Mouse (Mus musculus) midbrain, embryonic 14.5 days (tissue): ENCODE measurements around the gene Lsm14b. TPM values are rescaled to one million over a fixed set of nuclear protein-coding genes. Genes with fewer than 3 reads are reported as not detected.

Source experiments
- ATAC-seq: fragments of 200-750 bp; cut with Nextera tagmentation; 2 replicates; pipeline ENCODE4 v1.8.0; 2017; ENCODE audit warnings: moderate number of reproducible peaks, moderate library complexity; ENCODE audit not compliant: low FRiP score, low TSS enrichment
- DNase-seq: peaks from one replicate; pipeline ENCODE4 v3.0.0-alpha.2; 2015
- H3K27ac ChIP-seq: fragments of 300-500 bp; sonication (generic); replicated peaks from 2 replicates; pipeline ENCODE4 v1.5.1; 2014; ENCODE audit warnings: mild to moderate bottlenecking, low read depth, low read length, moderate library complexity
- H3K27me3 ChIP-seq: fragments of 300-500 bp; sonication (generic); 2 replicates; pipeline ENCODE4 v1.6.1; 2014; ENCODE audit warnings: low read length, control low read depth, mixed read lengths; ENCODE audit not compliant: control insufficient read depth, insufficient read depth
- H3K36me3 ChIP-seq: fragments of 300-500 bp; sonication (generic); 2 replicates; pipeline ENCODE4 v1.6.1; 2014; ENCODE audit warnings: low read length, control low read depth; ENCODE audit not compliant: control insufficient read depth, insufficient read depth
- H3K4me1 ChIP-seq: fragments of 300-500 bp; sonication (generic); 2 replicates; pipeline ENCODE4 v1.6.1; 2014; ENCODE audit warnings: mild to moderate bottlenecking, antibody characterized with exemption, low read length, control low read depth; ENCODE audit not compliant: control insufficient read depth, insufficient read depth
- H3K4me2 ChIP-seq: fragments of 300-500 bp; sonication (generic); 2 replicates; pipeline ENCODE4 v1.6.1; 2014; ENCODE audit warnings: mild to moderate bottlenecking, low read length, moderate library complexity
- H3K4me3 ChIP-seq: fragments of 300-500 bp; sonication (generic); replicated peaks from 2 replicates; pipeline ENCODE4 v1.5.1; 2014; ENCODE audit warnings: low read depth, low read length
- H3K9ac ChIP-seq: fragments of 300-500 bp; sonication (generic); replicated peaks from 2 replicates; pipeline ENCODE4 v1.6.1; 2014; ENCODE audit warnings: mild to moderate bottlenecking, low read length, moderate library complexity
- H3K9me3 ChIP-seq: fragments of 300-500 bp; sonication (generic); 2 replicates; pipeline ENCODE4 v1.6.1; 2016; ENCODE audit warnings: low read length, control low read depth, mixed read lengths; ENCODE audit not compliant: control insufficient read depth
- WGBS: fragments of 180-500 bp; shearing (Covaris S2); extraction: QIAGEN DNeasy Blood & Tissue Kit; methylation state at CpG from one replicate; pipeline ENCODE4 v1.1.7; 2014; 5-methylcytosine and 5-hydroxymethylcytosine counted together
- polyA plus RNA-seq: library from polyadenylated mRNA; unstranded; fragments of >200 nt; fragmentation: Nextera tagmentation; extraction: Ambion mirVana; gene quantifications from 2 replicates; pipeline ENCODE4 v1.2.1, GENCODE M21; 2014

Lsm14b gene
- polyA plus RNA-seq, 1 experiment from 2014 or later: 21.2 TPM

DNA sequence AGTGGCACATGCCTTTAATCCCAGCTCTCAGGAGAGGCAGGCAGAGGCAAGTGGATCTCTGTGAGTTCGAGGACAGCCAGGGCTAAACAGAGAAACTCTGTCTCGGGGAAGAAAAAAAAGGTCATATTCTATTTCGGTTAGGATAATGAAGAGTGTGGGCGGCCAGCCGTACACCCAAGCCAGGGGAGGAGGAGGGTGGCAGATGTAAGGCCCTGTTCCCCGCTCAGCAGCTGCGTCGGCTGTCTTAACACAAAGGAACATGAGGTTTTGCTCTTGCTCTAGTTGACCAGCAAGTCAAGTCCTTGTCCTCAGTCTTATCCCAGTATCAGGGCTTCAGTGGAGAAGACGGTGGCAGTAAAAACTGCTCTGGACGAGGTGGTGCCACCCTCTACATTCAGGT is 58.3 kb downstream of the Lsm14b start:
- Histone ChIP-seq H3K27me3 (no peaks in the 10 kb centered on the region), H3K27ac (no peak overlapping the region), H3K36me3 (peaks cover 54% of the 10 kb centered on the region), H3K4me3 (no peak overlapping the region), H3K4me2 (no peak overlapping the region), H3K4me1 (no peaks in the 10 kb centered on the region), H3K9ac (no peak overlapping the region), H3K9me3 (peaks cover 3% of the 10 kb centered on the region; the same call in 1 of the 2 replicates)
- WGBS: 94% methylated on average over 10 of the region's 10 CpGs
- ATAC-seq: no peak
- DNase-seq: no peak

DNA sequence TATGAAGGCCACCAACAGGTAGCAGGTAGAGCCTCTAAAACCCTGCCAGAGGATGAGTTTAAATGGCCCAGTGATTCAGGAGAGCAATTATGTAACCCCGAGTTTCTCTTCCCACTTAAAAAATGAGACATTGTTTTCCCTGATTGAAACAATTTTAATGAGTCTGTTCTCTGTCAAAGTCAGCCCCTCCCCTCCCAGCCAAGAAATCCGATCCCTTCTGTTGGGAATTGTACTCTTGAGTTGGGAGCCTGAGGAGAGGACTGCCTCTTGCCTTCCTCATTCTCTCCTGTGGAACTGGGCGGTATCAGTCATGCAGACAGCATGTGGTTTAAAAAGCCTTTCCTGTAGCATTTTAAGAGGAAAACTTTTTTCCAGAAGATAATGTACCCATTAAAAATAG is 59.8 kb downstream of the Lsm14b start:
- H3K27ac ChIP-seq: no peak overlapping the region
- H3K4me1 ChIP-seq: no peaks in the 10 kb centered on the region
- WGBS: 44% methylated on average over 3 of the region's 3 CpGs
- H3K4me3 ChIP-seq: no peak overlapping the region
- H3K9ac ChIP-seq: no peak overlapping the region
- H3K4me2 ChIP-seq: no peak overlapping the region
- ATAC-seq: no peak
- H3K36me3 ChIP-seq: peaks cover 43% of the 10 kb centered on the region
- H3K27me3 ChIP-seq: no peaks in the 10 kb centered on the region
- peaks cover 3% of the 10 kb centered on the region; the same call in 1 of the 2 replicates for H3K9me3 ChIP-seq
- DNase-seq: no peak

Other genes starting within 250 kb of the Lsm14b start
- gene Taf4, start 48.3 kb upstream of the Lsm14b start, polyA plus RNA-seq: 5.4 and 5.9 TPM in 2 replicates
- gene Psma7, start 17.4 kb downstream of the Lsm14b start, polyA plus RNA-seq: 579 and 610 TPM in 2 replicates
- gene Ss18l1, start 17.5 kb downstream of the Lsm14b start, polyA plus RNA-seq: 61.4 and 62.7 TPM in 2 replicates
- gene Mtg2, start 45.6 kb downstream of the Lsm14b start, polyA plus RNA-seq: 32.2 and 35.4 TPM in 2 replicates
- gene Hrh3, start 79.5 kb downstream of the Lsm14b start, polyA plus RNA-seq: 2.7 and 3.8 TPM in 2 replicates
- 67.2 and 76.6 TPM in 2 replicates for gene Osbpl2, start 94.3 kb downstream of the Lsm14b start, polyA plus RNA-seq
- gene Adrm1, start 146.5 kb downstream of the Lsm14b start, polyA plus RNA-seq: 158 and 179 TPM in 2 replicates
- 1.2 and 1.8 TPM in 2 replicates for gene Lama5, start 200.9 kb downstream of the Lsm14b start, polyA plus RNA-seq
- 409 and 512 TPM in 2 replicates for gene Rps21, start 232.4 kb downstream of the Lsm14b start, polyA plus RNA-seq
- 32.0 and 37.5 TPM in 2 replicates for gene Cables2, start 248.5 kb downstream of the Lsm14b start, polyA plus RNA-seq